Mouse (Mus musculus): ENCODE measurements around the gene Krt76. TPM values are rescaled to one million over a fixed set of nuclear protein-coding genes. Genes with fewer than 3 reads are reported as not detected.

The Krt76 gene
- polyA plus RNA-seq (2014; fragmentation: Illumina TruSeq; extraction: RNeasy Lipid Tissue Mini Kit (QIAGEN cat#74804)), result not detected

GRCm38 (mm10) chr15:101892820-101893219 is at the start of gene Krt76:
TSS of gene Krt76 (minus strand) at chr15:101892920.

GRCm38 (mm10) chr15:101940274-101940829 is 47.6 kb upstream of the Krt76 start, which contains the start of gene Krt79:
TSS of gene Krt79 (minus strand) at chr15:101940324.

DNA sequence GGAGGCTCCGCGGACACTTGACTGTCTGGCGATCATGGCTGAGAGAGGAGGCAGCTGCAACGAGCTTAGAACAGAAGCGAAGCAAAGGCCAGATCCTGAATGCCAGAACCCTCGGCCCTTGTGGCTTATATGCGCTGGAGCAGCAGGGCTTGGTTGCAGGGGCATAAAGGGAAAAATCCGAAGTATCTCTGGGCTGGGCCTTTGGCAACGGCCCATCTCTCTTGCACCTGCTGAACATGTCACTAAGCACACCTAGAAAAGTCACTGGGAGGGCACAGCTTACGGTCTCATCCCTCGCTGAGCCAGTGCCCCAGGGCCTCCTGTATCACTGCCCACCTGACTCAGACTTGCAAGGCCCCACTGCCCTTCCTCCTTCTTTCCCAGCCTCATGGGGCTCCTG is 31.9 kb upstream of the Krt76 start, which contains the start of gene Krt4:
Krt4 (minus strand) TSS at position 101 of the 400 bp plus-strand sequence.

DNA sequence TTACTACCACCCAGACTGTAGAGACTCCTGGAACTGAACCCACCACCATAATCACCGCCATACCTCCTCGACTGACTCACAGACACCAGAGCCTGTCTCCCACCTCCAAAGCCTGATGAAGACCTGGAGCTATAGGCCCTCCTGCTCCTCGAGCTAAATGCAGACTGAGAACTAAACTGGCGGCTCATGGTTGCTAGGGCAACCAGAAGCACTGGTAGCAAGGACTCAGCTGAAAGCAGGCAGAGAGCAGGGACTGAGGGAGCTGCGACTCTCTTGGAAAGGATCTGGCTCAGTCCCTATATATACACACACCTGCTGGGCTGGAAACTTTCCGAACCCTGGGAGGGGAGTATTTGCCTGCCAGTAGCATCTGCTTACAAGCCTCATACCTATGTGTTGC is 23.3 kb downstream of the Krt76 start, which contains the start of gene Krt77:
Krt77 (minus strand) TSS at position 275 of the 400 bp plus-strand sequence.

GRCm38 (mm10) chr15:101850694-101851093 is 42.0 kb downstream of the Krt76 start, which contains the start of gene Krt1:
TSS of gene Krt1 (minus strand) at chr15:101850794.

Other genes starting within 250 kb of the Krt76 start
- not detected for gene Gm5478, start 245.5 kb downstream of the Krt76 start, polyA plus RNA-seq (2014; fragmentation: Illumina TruSeq; extraction: RNeasy Lipid Tissue Mini Kit (QIAGEN cat#74804))
- not detected for gene Krt6b, start 212.6 kb downstream of the Krt76 start, polyA plus RNA-seq (2014; fragmentation: Illumina TruSeq; extraction: RNeasy Lipid Tissue Mini Kit (QIAGEN cat#74804))
- gene Krt6a, start 198.6 kb downstream of the Krt76 start, polyA plus RNA-seq (2014; fragmentation: Illumina TruSeq; extraction: RNeasy Lipid Tissue Mini Kit (QIAGEN cat#74804)), result not detected
- not detected for gene Krt5, start 180.0 kb downstream of the Krt76 start, polyA plus RNA-seq (2014; fragmentation: Illumina TruSeq; extraction: RNeasy Lipid Tissue Mini Kit (QIAGEN cat#74804))
- not detected for gene Krt71, start 149.8 kb downstream of the Krt76 start, polyA plus RNA-seq (2014; fragmentation: Illumina TruSeq; extraction: RNeasy Lipid Tissue Mini Kit (QIAGEN cat#74804))
- not detected for gene Krt72, start 106.5 kb downstream of the Krt76 start, polyA plus RNA-seq (2014; fragmentation: Illumina TruSeq; extraction: RNeasy Lipid Tissue Mini Kit (QIAGEN cat#74804))
- 0.34 TPM for gene Krt73, start 90.6 kb downstream of the Krt76 start, polyA plus RNA-seq (2014; fragmentation: Illumina TruSeq; extraction: RNeasy Lipid Tissue Mini Kit (QIAGEN cat#74804))
- gene Krt2, start 74.8 kb downstream of the Krt76 start, polyA plus RNA-seq (2014; fragmentation: Illumina TruSeq; extraction: RNeasy Lipid Tissue Mini Kit (QIAGEN cat#74804)), result not detected
- gene Krt1, start 42.1 kb downstream of the Krt76 start, polyA plus RNA-seq (2014; fragmentation: Illumina TruSeq; extraction: RNeasy Lipid Tissue Mini Kit (QIAGEN cat#74804)), result 0.23 TPM
- gene Krt77, start 23.2 kb downstream of the Krt76 start, polyA plus RNA-seq (2014; fragmentation: Illumina TruSeq; extraction: RNeasy Lipid Tissue Mini Kit (QIAGEN cat#74804)), result not detected
- not detected for gene Krt4, start 31.8 kb upstream of the Krt76 start, polyA plus RNA-seq (2014; fragmentation: Illumina TruSeq; extraction: RNeasy Lipid Tissue Mini Kit (QIAGEN cat#74804))
- 0.48 TPM for gene Krt79, start 47.4 kb upstream of the Krt76 start, polyA plus RNA-seq (2014; fragmentation: Illumina TruSeq; extraction: RNeasy Lipid Tissue Mini Kit (QIAGEN cat#74804))
- not detected for gene Krt78, start 61.4 kb upstream of the Krt76 start, polyA plus RNA-seq (2014; fragmentation: Illumina TruSeq; extraction: RNeasy Lipid Tissue Mini Kit (QIAGEN cat#74804))
- gene Krt8, start 111.6 kb upstream of the Krt76 start, polyA plus RNA-seq (2014; fragmentation: Illumina TruSeq; extraction: RNeasy Lipid Tissue Mini Kit (QIAGEN cat#74804)), result 4.1 TPM
- gene Krt18, start 135.3 kb upstream of the Krt76 start, polyA plus RNA-seq (2014; fragmentation: Illumina TruSeq; extraction: RNeasy Lipid Tissue Mini Kit (QIAGEN cat#74804)), result 1.4 TPM
- gene Eif4b, start 180.9 kb upstream of the Krt76 start, polyA plus RNA-seq (2014; fragmentation: Illumina TruSeq; extraction: RNeasy Lipid Tissue Mini Kit (QIAGEN cat#74804)), result 326 TPM
- 31.9 TPM for gene Tns2, start 207.5 kb upstream of the Krt76 start, polyA plus RNA-seq (2014; fragmentation: Illumina TruSeq; extraction: RNeasy Lipid Tissue Mini Kit (QIAGEN cat#74804))
- 0.23 TPM for gene Spryd3, start 243.3 kb upstream of the Krt76 start, polyA plus RNA-seq (2014; fragmentation: Illumina TruSeq; extraction: RNeasy Lipid Tissue Mini Kit (QIAGEN cat#74804))